In the genomic region with DNA sequence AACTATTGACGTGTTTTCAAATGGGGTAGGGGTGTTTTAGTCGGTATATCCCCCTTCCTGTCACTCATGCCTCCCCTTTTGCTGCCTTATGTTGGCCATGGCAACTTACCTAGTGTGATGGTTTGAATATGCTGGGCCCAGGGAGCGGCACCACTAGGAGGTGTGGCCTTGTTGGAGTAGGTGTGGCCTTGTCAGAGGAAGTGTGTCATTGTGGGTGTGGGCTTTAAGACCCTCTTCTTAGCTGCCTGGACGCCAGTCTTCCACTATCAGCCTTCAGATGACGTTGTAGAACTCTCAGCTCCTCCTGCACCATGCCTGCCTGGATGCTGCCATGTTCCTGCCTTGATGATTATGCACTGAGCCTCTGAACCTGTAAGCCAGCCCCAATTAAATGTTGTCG, we compare ENCODE assay signal across 8 mouse cellular contexts. TPM values are rescaled to one million over a fixed set of nuclear protein-coding genes. Genes with fewer than 3 reads are reported as not detected.
DNase-seq lines count a peak whose midpoint lies in the region; ATAC-seq and TF ChIP-seq lines count a peak whose summit lies in the region.

A gene (minus strand): TSS at position 162 of the 400 bp plus-strand sequence.

- no peaks in the 10 kb centered on the region for H3K4me1 ChIP-seq in cortical plate, adult 2 months (ENCODE audit: control insufficient read depth, insufficient read depth, low read length)
- H3K4me1 ChIP-seq in heart, embryonic 13.5 days = peaks cover 15% of the 10 kb centered on the region
- no peaks in the 10 kb centered on the region for H3K4me1 ChIP-seq in stomach, embryonic 16.5 days (ENCODE audit: control insufficient read depth, insufficient read depth, low read length)

- no peak for ATAC-seq in heart, embryonic 13.5 days (ENCODE audit: extremely low read depth, insufficient number of reproducible peaks, low FRiP score, low TSS enrichment)
- ATAC-seq in stomach, embryonic 16.5 days (ENCODE audit: insufficient read depth, low FRiP score) = no peak

- H3K27me3 ChIP-seq in heart, embryonic 13.5 days (replicated peaks) = no peaks in the 10 kb centered on the region
- H3K27me3 ChIP-seq in stomach, embryonic 16.5 days (ENCODE audit: control insufficient read depth, insufficient read depth, low read length) = no peaks in the 10 kb centered on the region

- WGBS in heart, embryonic 13.5 days = 60% methylated on average over 6 of the region's 6 CpGs
- WGBS in stomach, embryonic 16.5 days = 75% methylated on average over 6 of the region's 6 CpGs

- H3K9me3 ChIP-seq in heart, embryonic 13.5 days = no peaks in the 10 kb centered on the region
- no peaks in the 10 kb centered on the region for H3K9me3 ChIP-seq in stomach, embryonic 16.5 days (replicated peaks; ENCODE audit: control insufficient read depth, low read length)

- H3K9ac ChIP-seq in heart, embryonic 13.5 days = no peak within 1 kb of the TSS
- no peak within 1 kb of the TSS for H3K9ac ChIP-seq in stomach, embryonic 16.5 days (ENCODE audit: low read length)

- no peak within 1 kb of the TSS for H3K27ac ChIP-seq in left cerebral cortex, adult 2 months
- no peak within 1 kb of the TSS for H3K27ac ChIP-seq in cortical plate, adult 2 months (ENCODE audit: insufficient read depth, low read length)
- H3K27ac ChIP-seq in heart, embryonic 13.5 days (replicated peaks) = no peak within 1 kb of the TSS
- H3K27ac ChIP-seq in stomach, embryonic 16.5 days (ENCODE audit: low read length) = no peak within 1 kb of the TSS

- H3K4me2 ChIP-seq in heart, embryonic 13.5 days = no peak within 1 kb of the TSS
- no peak within 1 kb of the TSS for H3K4me2 ChIP-seq in stomach, embryonic 16.5 days (ENCODE audit: low read depth, low read length)

- intact Hi-C loops in left cerebral cortex, adult 2 months (cut with DNase I) = no loop called here
- intact Hi-C loops in left cerebral cortex, postnatal 14 days (cut with DNase I) = no loop called here

- DNase-seq in left cerebral cortex, adult 2 months (ENCODE audit: extremely low spot score in 1 of 2, low spot score in 2 of 2) = no peak
- no peak for DNase-seq in left cerebral cortex, adult 11 months (ENCODE audit: low spot score)
- no peak for DNase-seq in left cerebral cortex, postnatal 14 days (ENCODE audit: low spot score in 2 of 2)
- DNase-seq in right cerebral cortex, postnatal 10 days (ENCODE audit: low spot score in 2 of 2) = no peak
- no peak for DNase-seq in thymus, postnatal 14 days

- TF ChIP-seq CTCF in left cerebral cortex, adult 2 months (IDR thresholded peaks at IDR 0.05) = no peak
- TF ChIP-seq CTCF in cortical plate, adult 2 months (IDR thresholded peaks at IDR 0.05; ENCODE audit: extremely low read depth, insufficient read depth, low read length) = no peak

- TF ChIP-seq POLR2A in cortical plate, adult 2 months (IDR thresholded peaks at IDR 0.05; ENCODE audit: extremely low read depth, insufficient read depth, low read length) = no peak

- no peak within 1 kb of the TSS for H3K4me3 ChIP-seq in left cerebral cortex, adult 2 months
- no peak within 1 kb of the TSS for H3K4me3 ChIP-seq in cortical plate, adult 2 months (ENCODE audit: insufficient read depth, low read length)
- H3K4me3 ChIP-seq in heart, embryonic 13.5 days = no peak within 1 kb of the TSS
- H3K4me3 ChIP-seq in stomach, embryonic 16.5 days (replicated peaks; ENCODE audit: low read length) = no peak within 1 kb of the TSS

- H3K36me3 ChIP-seq in heart, embryonic 13.5 days = no peaks in the 10 kb centered on the region
- no peaks in the 10 kb centered on the region for H3K36me3 ChIP-seq in stomach, embryonic 16.5 days (ENCODE audit: control insufficient read depth, insufficient read depth, low read length)

RNA-seq across cellular contexts. Expression of the gene that starts here (rescaled TPM):
- 10 to 100 TPM; 57.0 to 63.6 TPM for total RNA-seq in left cerebral cortex, adult 2 months (2021)
- polyA plus RNA-seq in cortical plate, adult 2 months (2012; rRNA removed) = 50.0 and 50.9 TPM in 2 replicates
- polyA plus RNA-seq in heart, embryonic 13.5 days (2015; fragmentation: Nextera tagmentation; extraction: Ambion mirVana) = 103 and 133 TPM in 2 replicates
- 10 to 100 TPM; 49.8 to 55.8 TPM for total RNA-seq in left cerebral cortex, postnatal 14 days (2021)
- polyA plus RNA-seq in stomach, embryonic 16.5 days (2015; fragmentation: Nextera tagmentation; extraction: Ambion mirVana) = 19.6 and 21.6 TPM in 2 replicates
